Mouse (Mus musculus) brown adipose tissue, adult 24 weeks (tissue): ENCODE data around the gene Olfml2a. TPM values are rescaled to one million over a fixed set of nuclear protein-coding genes. Genes with fewer than 3 reads are reported as not detected.

Experiments used
- H3K27ac ChIP-seq: fragments of 200-500 bp; replicated peaks from 2 replicates; pipeline ENCODE4 v1.5.1; 2012; ENCODE audit warnings: low read depth, mild to moderate bottlenecking, low read length
- H3K4me1 ChIP-seq: fragments of 200-500 bp; 2 replicates; pipeline ENCODE4 v1.6.1; 2012; ENCODE audit warnings: low read length, mixed read lengths; ENCODE audit not compliant: control insufficient read depth, insufficient read depth, insufficient read length
- H3K4me3 ChIP-seq: fragments of 200-500 bp; 2 replicates; pipeline ENCODE4 v1.5.1; 2012; ENCODE audit warnings: low read depth, mild to moderate bottlenecking, low read length, moderate library complexity; ENCODE audit not compliant: insufficient read depth
- polyA plus RNA-seq: library from polyadenylated mRNA; stranded (reverse); fragments of >200 nt; gene quantifications from 2 replicates; pipeline ENCODE4 v1.2.4, GENCODE M21; 2012; ENCODE audit not compliant: missing spikeins, insufficient read depth, insufficient read length

Gene Olfml2a
- 1.1 and 4.9 TPM in 2 replicates for polyA plus RNA-seq

DNA sequence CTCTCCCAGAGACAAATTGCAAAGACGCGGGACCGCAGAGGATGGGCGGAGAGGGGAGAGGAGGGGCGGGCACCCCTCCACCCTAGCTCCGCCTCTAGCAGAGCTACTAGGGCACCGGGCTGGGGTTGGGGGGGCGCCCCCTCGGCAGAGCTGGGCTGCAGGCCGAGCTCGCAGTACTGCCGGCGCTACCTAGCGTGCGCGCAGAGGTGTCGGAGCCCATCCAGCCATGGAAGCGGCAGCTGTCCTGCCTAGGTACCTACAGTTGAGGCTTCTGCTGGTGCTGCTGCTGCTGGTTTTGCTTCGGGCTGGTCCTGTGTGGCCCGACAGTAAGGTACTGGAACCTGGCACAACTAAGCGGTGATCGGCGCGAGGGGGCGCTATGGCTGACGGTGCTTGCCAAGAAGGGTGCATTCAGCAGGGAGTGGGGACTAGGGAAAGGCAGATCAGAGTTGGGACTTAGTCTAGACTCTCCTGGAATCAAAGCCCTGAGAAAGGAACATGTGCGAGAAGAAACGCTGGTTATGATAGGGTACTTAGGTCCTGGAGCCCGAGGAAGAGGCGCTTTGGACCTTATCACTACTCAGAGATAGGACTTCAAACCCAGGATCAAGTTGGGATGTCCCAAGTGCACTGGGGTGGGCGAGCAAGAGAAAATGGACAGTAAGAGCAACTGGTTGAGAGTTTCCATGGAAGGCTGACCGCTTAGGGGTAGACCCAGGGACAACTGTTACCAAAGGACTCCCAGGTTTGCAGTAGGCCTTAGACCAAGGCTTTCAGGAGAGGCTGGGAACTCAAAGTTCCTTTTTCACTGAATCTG is at the start of gene Olfml2a:
Gene Olfml2a, plus strand, starts transcription at position 128 of the 817 bp plus-strand sequence.
- no peak within 1 kb of the TSS for H3K27ac ChIP-seq

GRCm38 (mm10) chr2:38902866-38903265 is 28.9 kb upstream of the Olfml2a start:
- no peak overlapping the region for H3K27ac ChIP-seq
- H3K4me3 ChIP-seq = no peak overlapping the region
- no peaks in the 10 kb centered on the region for H3K4me1 ChIP-seq

More for the DNA sequence above, at the start of gene Olfml2a:
- peak within 1 kb of the TSS; percentile 44 for H3K4me3 ChIP-seq
- H3K4me1 ChIP-seq = no peaks in the 10 kb centered on the region

GRCm38 (mm10) chr2:38904290-38904689 is 27.5 kb upstream of the Olfml2a start:
- H3K4me3 ChIP-seq = no peak overlapping the region
- H3K4me1 ChIP-seq = no peaks in the 10 kb centered on the region
- no peak overlapping the region for H3K27ac ChIP-seq

- H3K4me3 ChIP-seq = no peak overlapping the region
- H3K4me1 ChIP-seq = no peaks in the 10 kb centered on the region
- no peak overlapping the region for H3K27ac ChIP-seq
Observed at GRCm38 (mm10) chr2:38906097-38906496, 25.7 kb upstream of the Olfml2a start.

DNA sequence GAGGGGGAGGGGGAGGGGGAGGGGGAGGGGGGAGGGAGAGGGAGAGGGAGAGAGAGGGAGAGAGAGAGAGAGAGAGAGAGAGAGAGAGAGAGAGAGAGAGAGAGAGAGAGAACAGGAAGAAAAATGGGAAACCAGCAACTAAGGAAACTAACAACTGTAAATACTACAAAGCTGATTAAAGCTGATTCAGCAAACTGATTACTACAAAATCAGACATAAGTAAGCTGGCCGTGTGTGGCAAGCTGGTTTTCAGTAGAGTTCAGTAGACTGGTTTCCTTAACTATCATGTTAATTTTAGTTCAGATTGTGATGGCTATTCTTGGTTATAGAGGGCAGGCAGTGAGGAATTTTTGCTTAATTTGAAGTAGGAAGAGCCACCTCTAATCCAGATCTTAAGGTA is 23.2 kb upstream of the Olfml2a start:
- Histone ChIP-seq H3K4me1 (no peaks in the 10 kb centered on the region), H3K27ac (no peak overlapping the region), H3K4me3 (no peak overlapping the region)

GRCm38 (mm10) chr2:38914517-38914916 is 17.3 kb upstream of the Olfml2a start:
- Histone ChIP-seq H3K4me1 (no peaks in the 10 kb centered on the region), H3K4me3 (no peak overlapping the region), H3K27ac (no peak overlapping the region)

DNA sequence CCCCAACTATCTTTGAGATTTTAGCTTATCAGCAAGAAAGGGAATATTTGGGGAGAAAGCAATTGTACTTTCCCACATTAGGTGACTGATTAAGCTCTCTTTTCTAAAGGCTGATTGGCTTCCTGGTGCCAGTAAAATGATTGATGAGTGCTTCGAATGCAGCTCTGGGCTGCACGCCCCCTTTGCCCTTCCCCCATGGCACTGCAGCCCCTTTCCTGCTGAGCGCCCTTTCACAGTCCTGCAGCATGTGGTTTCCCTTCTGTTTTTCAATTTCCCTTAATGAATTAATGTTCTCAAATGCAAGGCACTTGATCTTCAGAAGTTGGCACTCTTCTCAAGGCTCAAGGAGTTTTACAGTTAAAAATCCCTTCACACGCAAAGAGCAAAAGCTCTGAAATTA is 16.8 kb upstream of the Olfml2a start:
- Histone ChIP-seq H3K4me1 (no peaks in the 10 kb centered on the region), H3K27ac (no peak overlapping the region), H3K4me3 (no peak overlapping the region)

DNA sequence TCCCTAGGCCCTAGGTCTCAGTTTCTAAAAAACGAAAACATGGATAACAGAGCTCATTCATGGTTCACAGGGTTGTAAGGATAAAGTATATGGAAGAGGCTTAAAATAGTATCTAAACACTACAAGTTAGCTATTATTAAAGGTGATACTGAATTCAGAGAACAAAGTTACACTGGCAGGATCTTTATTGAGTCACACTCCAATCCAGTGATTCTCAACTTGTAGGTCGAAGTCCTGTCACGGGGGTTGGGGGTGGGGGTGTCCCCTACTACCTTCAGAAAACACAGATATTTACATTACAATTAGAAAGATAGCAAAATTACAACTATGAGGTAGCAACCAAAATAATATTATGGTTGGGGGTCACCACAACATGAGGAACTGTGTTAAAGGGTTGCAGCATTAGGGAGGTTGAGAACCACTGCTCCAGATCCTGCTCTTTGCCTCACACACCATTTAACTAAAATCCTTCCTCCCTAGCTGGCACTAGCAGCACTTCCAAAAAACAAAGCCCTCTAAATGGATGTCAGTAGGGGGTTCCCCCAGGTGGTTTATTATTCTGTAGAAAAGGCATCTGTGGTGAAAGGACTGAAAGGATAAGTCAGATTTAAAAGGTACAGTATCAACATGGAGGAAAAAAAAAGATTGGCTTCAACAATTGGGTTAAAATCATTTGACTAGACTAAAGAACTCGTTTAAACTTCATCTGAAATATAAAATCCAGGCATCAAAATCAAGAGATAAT is 14.7 kb upstream of the Olfml2a start:
- H3K4me3 ChIP-seq = no peak overlapping the region
- H3K27ac ChIP-seq = no peak overlapping the region
- H3K4me1 ChIP-seq = no peaks in the 10 kb centered on the region

- Histone ChIP-seq H3K4me1 (no peaks in the 10 kb centered on the region), H3K27ac (no peak overlapping the region), H3K4me3 (no peak overlapping the region)
Observed at GRCm38 (mm10) chr2:38921374-38921773, 10.4 kb upstream of the Olfml2a start.

DNA sequence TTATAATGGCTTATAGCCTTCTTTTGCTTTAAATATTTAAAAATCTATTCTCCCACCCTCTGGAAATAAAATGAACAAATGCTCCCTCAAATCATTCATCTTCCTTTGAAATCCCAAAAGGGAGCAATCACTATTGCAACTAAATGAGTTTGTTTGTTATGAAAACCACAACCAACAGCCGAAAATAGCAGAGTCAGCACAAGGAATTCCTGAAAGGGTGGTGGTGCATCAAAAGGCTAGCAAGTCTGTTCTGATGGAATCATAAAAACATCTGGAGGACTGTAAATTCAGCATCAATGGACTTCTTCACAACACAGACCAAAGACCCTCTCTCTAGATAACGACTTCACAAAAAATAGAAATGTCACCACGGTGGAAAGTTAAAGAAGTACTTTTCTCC is 8.3 kb upstream of the Olfml2a start:
- Histone ChIP-seq H3K4me3 (no peak overlapping the region), H3K4me1 (no peaks in the 10 kb centered on the region), H3K27ac (no peak overlapping the region)

- Histone ChIP-seq H3K4me3 (no peak overlapping the region), H3K27ac (no peak overlapping the region), H3K4me1 (no peaks in the 10 kb centered on the region)
Observed at GRCm38 (mm10) chr2:38923911-38924310, 7.9 kb upstream of the Olfml2a start.

GRCm38 (mm10) chr2:38924571-38924970 is 7.2 kb upstream of the Olfml2a start:
- Histone ChIP-seq H3K27ac (no peak overlapping the region), H3K4me3 (peak overlapping the region; percentile 96), H3K4me1 (no peaks in the 10 kb centered on the region)

GRCm38 (mm10) chr2:38925171-38926080 is 6.4 kb upstream of the Olfml2a start:
- no peak overlapping the region for H3K27ac ChIP-seq
- H3K4me1 ChIP-seq = no peaks in the 10 kb centered on the region

DNA sequence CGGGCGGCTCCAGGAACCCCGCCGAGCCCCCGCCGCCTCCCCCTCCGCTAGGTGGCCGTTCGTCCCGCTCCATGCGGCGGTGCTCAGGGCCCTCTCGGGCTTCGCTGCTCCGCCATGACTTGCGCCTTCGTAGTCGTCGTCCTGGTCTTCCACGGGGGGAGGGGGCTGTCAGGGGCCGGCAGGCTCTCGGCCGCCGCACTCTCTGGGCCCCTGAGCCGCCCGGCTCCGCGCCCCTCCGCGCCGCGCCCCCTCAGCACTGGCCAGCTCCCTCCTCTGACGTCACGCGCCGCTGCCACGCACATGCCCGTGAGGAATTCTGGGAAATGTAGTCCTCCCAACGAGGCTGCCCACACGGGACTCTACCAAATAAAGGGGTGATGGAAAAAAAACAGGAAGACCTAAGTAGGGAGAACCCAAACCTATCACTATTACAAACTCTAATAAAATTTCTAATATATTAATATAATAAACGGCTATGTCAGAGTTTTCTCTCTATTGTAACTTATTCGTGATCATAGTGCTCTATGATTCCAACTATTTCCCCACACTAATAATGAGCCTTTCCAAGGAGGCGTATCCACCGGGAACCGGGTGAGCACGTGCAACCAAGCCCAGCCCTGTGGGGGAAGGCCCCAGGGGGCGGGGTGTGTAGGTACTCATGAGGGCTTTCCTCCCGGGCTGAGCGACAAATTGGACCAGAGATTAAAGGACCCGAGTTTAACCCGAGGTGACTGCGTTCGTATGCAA is 5.5 kb upstream of the Olfml2a start:
- peak overlapping the region; percentile 96 for H3K4me3 ChIP-seq
- no peaks in the 10 kb centered on the region for H3K4me1 ChIP-seq
- no peak overlapping the region for H3K27ac ChIP-seq

More at GRCm38 (mm10) chr2:38925171-38926080, 6.4 kb upstream of the Olfml2a start:
- H3K4me3 ChIP-seq = peak overlapping the region; percentile 96
